Mouse (Mus musculus) midbrain, embryonic 15.5 days (tissue): Measurements from ENCODE around the gene Erp27. TPM values are rescaled to one million over a fixed set of nuclear protein-coding genes. Genes with fewer than 3 reads are reported as not detected.

Experiments
- ATAC-seq: fragments of 200-750 bp; cut with Nextera tagmentation; replicated peaks from 2 replicates; pipeline ENCODE4 v1.8.0; 2017; ENCODE audit warnings: moderate TSS enrichment
- H3K27ac ChIP-seq: fragments of 300-500 bp; sonication (generic); 2 replicates; pipeline ENCODE4 v1.5.1; 2015; ENCODE audit warnings: mild to moderate bottlenecking, inconsistent platforms
- H3K27me3 ChIP-seq: fragments of 300-500 bp; sonication (generic); replicated peaks from 2 replicates; pipeline ENCODE4 v1.6.1; 2015; ENCODE audit warnings: inconsistent platforms
- H3K36me3 ChIP-seq: fragments of 300-500 bp; sonication (generic); replicated peaks from 2 replicates; pipeline ENCODE4 v1.6.1; 2015; ENCODE audit warnings: inconsistent platforms
- H3K4me1 ChIP-seq: fragments of 300-500 bp; sonication (generic); 2 replicates; pipeline ENCODE4 v1.6.1; 2015; ENCODE audit warnings: inconsistent platforms
- H3K4me2 ChIP-seq: fragments of 300-500 bp; sonication (generic); 2 replicates; pipeline ENCODE4 v1.6.1; 2015; ENCODE audit warnings: inconsistent platforms, mild to moderate bottlenecking, moderate library complexity
- H3K4me3 ChIP-seq: fragments of 300-500 bp; sonication (generic); 2 replicates; pipeline ENCODE4 v1.5.1; 2015; ENCODE audit warnings: mild to moderate bottlenecking, inconsistent platforms
- H3K9ac ChIP-seq: fragments of 300-500 bp; sonication (generic); 2 replicates; pipeline ENCODE4 v1.6.1; 2015; ENCODE audit warnings: mild to moderate bottlenecking, inconsistent platforms
- H3K9me3 ChIP-seq: fragments of 300-500 bp; sonication (generic); 2 replicates; pipeline ENCODE4 v1.6.1; 2016; ENCODE audit warnings: inconsistent platforms
- WGBS: fragments of 180-500 bp; shearing (Covaris S2); methylation state at CpG from one replicate; pipeline ENCODE4 v1.1.7; 2015; ENCODE audit warnings: mixed read lengths; 5-methylcytosine and 5-hydroxymethylcytosine counted together
- polyA plus RNA-seq: library from polyadenylated mRNA; unstranded; fragments of >200 nt; fragmentation: Nextera tagmentation; extraction: Ambion mirVana; gene quantifications from 2 replicates; pipeline ENCODE4 v1.2.1, GENCODE M21; 2015

Erp27 gene
- polyA plus RNA-seq, 1 experiment from 2014 or later, result not detected

DNA sequence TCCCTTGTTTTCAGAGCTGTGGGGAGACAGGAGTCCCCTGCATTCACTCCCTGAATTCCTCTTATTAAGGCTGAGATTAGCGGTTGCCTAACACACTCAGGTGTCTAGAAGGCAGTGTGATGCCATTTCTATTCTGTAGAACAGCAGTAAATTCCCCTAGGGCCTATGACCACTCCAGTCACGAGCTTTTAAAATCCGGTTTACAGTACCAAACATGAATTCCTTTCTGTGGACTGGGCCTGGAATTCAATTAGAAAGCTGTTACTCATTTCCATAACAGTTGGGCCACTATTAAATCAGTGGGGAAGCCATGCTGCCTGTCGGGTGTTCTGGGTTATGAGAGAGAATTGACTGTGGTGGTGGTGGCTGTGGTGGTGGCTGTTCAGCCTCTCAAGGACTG, 25.7 kb upstream of the Erp27 start:
- no peak overlapping the region for H3K9ac ChIP-seq
- H3K4me1 ChIP-seq, result 0 out of 2 replicates have a peak, but pooled peaks cover 2% of the 10 kb centered on the region
- H3K36me3 ChIP-seq, result no peaks in the 10 kb centered on the region
- no peak overlapping the region for H3K4me3 ChIP-seq
- H3K9me3 ChIP-seq, result no peaks in the 10 kb centered on the region
- H3K4me2 ChIP-seq, result no peak overlapping the region
- no peaks in the 10 kb centered on the region for H3K27me3 ChIP-seq
- no peak overlapping the region for H3K27ac ChIP-seq
- WGBS, result 30% methylated on average over 4 of the region's 4 CpGs
- ATAC-seq, result no peak

DNA sequence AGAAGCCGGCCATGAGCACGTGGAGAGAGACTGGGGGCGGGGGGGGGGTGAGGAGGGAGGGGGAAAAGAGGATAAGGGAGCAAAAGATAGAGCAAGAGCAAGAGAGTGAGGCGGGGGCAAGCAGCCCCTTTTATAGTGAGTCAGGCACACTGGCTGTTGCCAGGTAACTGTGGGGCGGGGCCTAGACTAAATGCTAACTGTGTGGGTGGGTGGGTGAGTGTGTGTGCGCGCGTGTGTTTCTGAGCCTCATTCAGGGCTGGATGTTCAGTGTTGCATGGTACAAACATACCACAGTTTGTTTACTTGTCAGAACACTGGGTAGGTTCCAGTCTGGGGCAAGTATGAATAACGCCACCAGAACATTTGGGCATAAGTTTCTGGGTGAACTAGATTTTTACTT, 25.0 kb upstream of the Erp27 start:
- Histone ChIP-seq H3K4me2 (no peak overlapping the region), H3K4me3 (no peak overlapping the region), H3K27ac (no peak overlapping the region), H3K27me3 (no peaks in the 10 kb centered on the region), H3K9ac (no peak overlapping the region), H3K4me1 (0 out of 2 replicates have a peak, but pooled peaks cover 2% of the 10 kb centered on the region), H3K9me3 (no peaks in the 10 kb centered on the region), H3K36me3 (no peaks in the 10 kb centered on the region)
- ATAC-seq, result peak; percentile 60; the same call in 1 of the 2 replicates
- 41% methylated on average over 9 of the region's 9 CpGs for WGBS

DNA sequence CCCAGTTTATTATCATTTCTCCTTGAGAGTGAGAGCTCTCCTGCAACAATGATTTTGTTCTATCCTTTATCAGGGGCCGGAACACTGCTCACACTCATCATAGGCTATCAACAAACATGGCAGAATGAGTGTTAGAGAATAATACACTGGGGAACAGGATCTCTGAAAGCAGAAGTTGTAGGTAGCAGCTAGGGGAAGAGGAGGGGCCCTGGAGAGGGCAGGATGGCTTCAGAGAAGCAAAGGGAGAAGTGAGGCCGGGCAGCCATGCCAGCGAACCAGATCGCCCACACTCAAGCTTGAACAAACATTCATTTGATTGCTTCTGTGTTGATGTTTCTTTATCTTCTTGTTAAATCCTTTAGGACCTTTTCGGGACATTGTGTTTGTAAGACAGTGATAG, 24.3 kb upstream of the Erp27 start:
- Histone ChIP-seq H3K27ac (no peak overlapping the region), H3K4me1 (0 out of 2 replicates have a peak, but pooled peaks cover 2% of the 10 kb centered on the region), H3K4me3 (no peak overlapping the region), H3K9me3 (no peaks in the 10 kb centered on the region), H3K4me2 (no peak overlapping the region), H3K27me3 (no peaks in the 10 kb centered on the region), H3K36me3 (no peaks in the 10 kb centered on the region), H3K9ac (no peak overlapping the region)
- ATAC-seq, result no peak
- 86% methylated on average over 5 of the region's 5 CpGs for WGBS

DNA sequence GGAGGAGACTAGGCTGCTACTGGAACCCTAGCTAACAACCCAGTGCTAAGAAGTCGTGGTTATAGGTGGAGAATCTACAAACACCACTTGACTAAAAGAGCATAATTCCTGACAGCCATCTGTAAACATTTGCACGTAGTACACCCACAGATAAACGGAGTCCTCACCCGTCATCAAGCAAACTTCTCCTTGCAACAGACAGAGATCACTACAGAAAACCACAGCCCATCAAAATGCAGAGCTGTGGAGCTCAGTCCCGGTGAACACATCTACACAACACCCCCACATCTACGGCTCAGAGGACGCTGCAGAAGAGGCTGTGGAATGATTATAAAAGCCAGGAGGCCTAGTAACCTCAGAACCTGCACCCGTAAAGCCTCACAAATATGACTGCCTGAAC, 22.5 kb upstream of the Erp27 start:
- H3K4me1 ChIP-seq, result 0 out of 2 replicates have a peak, but pooled peaks cover 2% of the 10 kb centered on the region
- H3K36me3 ChIP-seq, result no peaks in the 10 kb centered on the region
- no peaks in the 10 kb centered on the region for H3K27me3 ChIP-seq
- H3K9ac ChIP-seq, result no peak overlapping the region
- no peak overlapping the region for H3K4me3 ChIP-seq
- ATAC-seq, result no peak
- no peaks in the 10 kb centered on the region for H3K9me3 ChIP-seq
- 90% methylated on average over 8 of the region's 8 CpGs for WGBS
- no peak overlapping the region for H3K4me2 ChIP-seq
- no peak overlapping the region for H3K27ac ChIP-seq

DNA sequence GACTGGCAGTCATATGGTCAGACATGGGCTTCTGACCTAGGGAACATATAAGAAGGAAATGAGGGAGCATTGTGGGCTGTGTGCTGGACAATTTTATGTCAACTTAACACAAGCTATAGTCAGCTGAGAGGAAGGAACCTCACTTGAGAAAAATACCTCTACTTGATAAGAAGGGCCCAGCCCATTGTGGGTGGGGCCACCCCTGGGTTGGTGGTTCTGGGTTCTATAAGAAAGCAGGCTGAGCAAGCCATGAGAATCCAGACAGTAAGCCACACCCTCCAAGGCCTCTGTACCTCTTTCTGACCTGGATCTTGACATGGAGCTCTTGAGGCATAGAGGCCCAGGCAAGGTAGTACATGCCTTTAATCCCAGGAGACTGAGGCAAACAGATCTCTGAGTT, 21.4 kb upstream of the Erp27 start:
- Histone ChIP-seq H3K9ac (no peak overlapping the region), H3K27me3 (no peaks in the 10 kb centered on the region), H3K4me3 (no peak overlapping the region), H3K4me1 (0 out of 2 replicates have a peak, but pooled peaks cover 2% of the 10 kb centered on the region), H3K36me3 (no peaks in the 10 kb centered on the region), H3K9me3 (no peaks in the 10 kb centered on the region), H3K27ac (no peak overlapping the region), H3K4me2 (no peak overlapping the region)
- ATAC-seq, result no peak

DNA sequence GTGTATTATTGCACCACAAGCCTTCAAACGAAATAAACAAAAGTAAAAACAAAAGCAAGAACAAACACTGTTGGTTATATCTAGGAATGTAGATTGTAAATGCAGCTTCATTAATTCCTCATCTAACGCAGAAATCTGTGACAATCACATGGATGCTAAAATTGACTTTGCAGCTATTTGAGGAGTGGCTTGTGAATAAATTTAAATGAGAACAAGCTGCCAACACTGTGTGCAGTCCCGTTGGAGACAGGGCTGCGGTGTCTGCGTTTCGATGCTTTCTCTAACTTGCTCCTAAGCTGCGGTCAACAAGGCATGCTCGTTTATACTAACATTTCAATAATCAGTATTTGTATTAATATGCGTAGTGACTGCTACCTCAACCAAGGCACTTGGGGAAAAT, 20.3 kb upstream of the Erp27 start:
- WGBS, result 81% methylated on average over 9 of the region's 9 CpGs
- no peak overlapping the region for H3K4me2 ChIP-seq
- H3K4me1 ChIP-seq, result 0 out of 2 replicates have a peak, but pooled peaks cover 2% of the 10 kb centered on the region
- ATAC-seq, result no peak
- H3K36me3 ChIP-seq, result no peaks in the 10 kb centered on the region
- H3K4me3 ChIP-seq, result no peak overlapping the region
- H3K9me3 ChIP-seq, result no peaks in the 10 kb centered on the region
- no peak overlapping the region for H3K27ac ChIP-seq
- H3K9ac ChIP-seq, result no peak overlapping the region
- no peaks in the 10 kb centered on the region for H3K27me3 ChIP-seq

DNA sequence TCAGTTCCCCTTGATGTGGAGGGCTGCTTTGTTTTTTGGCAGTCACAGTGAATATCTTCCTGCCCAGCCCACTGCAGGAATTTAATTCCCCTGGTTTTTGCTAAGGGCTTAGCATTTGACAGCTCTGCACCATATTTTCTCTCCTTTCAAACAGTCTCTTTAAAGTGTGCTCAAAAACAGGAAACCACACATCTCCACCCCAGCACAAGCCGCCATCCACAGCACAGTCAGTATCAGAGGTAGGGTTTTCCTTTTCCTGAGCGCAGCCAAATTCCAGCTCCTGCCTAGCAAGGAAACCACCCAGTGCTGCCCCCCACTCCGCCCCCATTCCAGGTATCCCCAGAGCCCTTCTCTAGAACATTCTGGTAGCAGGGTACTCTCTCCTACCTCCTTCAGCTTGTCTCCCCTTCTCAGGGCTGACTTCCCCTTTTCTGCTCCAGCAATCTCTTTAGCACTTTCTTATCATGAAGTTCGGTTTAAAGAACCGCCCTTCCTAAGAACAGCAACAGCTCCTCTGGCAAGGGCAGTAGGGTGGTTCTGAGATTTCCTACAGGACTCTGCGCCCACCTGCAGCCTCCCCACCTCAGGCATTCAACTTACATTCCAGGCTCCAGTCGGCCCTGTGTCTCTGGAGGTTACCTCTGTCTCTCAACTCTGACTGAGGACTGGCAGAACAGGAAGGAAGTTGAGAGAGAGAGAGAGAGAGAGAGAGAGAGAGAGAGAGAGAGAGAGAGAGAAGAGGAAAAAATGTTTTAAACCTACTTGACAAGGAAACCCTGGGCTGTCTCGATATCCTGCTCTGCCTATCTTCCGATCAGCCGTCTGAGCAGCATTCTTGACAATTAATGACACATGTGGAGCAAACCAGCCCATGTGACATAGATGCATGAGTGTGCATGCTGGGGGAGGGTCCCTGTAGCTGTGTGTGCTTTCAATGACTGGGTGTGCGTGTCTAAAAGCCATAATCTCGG, 19.4 kb upstream of the Erp27 start, which contains the start of gene Arhgdib:
Gene Arhgdib (minus strand): TSS at position 849 of the 971 bp plus-strand sequence.
- Histone ChIP-seq H3K4me3 (no peak within 1 kb of the TSS), H3K9me3 (no peaks in the 10 kb centered on the region), H3K4me2 (no peak within 1 kb of the TSS), H3K36me3 (no peaks in the 10 kb centered on the region), H3K27ac (no peak within 1 kb of the TSS), H3K4me1 (no peaks in the 10 kb centered on the region), H3K9ac (no peak within 1 kb of the TSS), H3K27me3 (no peaks in the 10 kb centered on the region)
- 64% methylated on average over 12 of the region's 12 CpGs for WGBS
- ATAC-seq, result no peak

DNA sequence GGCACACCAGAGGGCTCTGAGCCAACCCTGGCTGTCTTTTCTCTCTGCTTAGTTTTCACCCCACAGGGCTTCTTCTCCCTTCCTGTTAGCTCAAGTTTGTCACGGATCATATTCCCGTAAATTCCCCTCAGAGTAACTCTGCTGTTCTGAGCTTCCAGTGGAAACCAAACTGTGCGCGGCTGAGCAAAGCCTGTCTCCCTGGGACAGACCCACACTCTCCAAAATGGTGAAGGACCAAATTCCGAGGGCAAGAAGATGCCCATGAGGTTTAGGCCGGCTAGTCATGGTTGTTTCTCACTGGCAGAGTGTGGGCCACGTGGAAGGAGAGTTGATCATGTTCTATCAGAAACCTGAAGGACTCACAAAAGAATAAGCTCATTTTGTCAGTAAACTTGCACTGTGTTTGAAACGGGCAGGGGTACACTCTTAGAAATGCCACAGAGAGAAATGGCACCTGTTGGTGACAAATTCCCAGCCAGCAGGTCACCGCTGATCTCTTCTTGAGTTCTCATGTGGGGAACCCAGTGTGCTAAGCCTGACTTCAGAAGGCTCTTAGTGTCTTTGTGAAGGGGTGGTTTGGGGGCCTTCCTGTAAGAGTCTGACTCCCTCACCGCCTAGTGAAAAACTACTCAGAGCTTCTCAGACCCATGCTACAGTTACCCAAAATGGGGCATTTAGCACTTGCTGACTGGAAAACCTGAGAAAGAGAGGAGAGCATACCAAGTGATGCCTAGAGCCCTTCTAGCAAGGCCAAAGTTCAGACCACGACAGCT, 18.4 kb upstream of the Erp27 start:
- Histone ChIP-seq H3K9ac (no peak overlapping the region), H3K4me3 (no peak overlapping the region), H3K9me3 (no peaks in the 10 kb centered on the region), H3K27ac (no peak overlapping the region), H3K36me3 (no peaks in the 10 kb centered on the region), H3K4me1 (no peaks in the 10 kb centered on the region), H3K27me3 (no peaks in the 10 kb centered on the region), H3K4me2 (no peak overlapping the region)
- no peak for ATAC-seq
- 79% methylated on average over 11 of the region's 11 CpGs for WGBS

DNA sequence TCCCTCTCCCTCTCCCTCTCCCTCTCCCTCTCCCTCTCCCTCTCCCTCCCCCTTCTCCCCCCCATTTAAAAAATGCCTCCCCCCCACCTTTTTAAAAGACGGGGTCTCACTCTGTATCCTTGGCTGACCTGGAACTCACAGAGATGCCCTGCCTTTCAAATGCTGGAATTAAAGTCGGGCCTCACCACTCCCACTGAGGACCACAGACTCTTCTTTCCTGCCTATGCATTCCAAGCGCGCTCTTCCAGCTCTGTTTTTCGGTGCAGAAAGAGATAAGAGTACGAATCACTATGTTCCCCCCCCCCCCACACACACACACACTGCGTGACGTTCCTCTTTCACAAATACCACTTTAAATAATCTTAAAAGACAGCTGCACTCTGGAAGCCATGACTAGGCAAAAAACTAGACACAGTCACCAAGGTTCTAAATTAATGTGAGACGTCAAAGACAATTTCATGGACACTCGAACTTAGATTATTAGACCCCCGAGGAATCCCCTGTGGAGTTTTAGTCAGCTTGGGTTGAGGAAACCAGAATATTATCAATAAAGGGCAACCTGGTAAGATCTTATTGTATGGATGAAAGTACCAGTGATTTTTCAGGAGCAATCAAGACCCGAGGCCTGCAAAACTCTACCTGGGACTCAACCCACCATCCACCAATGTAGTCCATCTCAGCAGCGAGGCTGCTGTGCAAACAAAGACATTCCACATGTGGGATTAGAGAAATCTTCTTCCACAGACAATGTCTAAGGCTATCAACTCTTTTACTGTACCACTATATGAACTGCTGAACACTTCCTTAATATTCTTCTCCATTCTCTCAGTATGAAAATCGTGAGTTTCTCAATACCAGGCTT, 17.6 kb upstream of the Erp27 start:
- no peaks in the 10 kb centered on the region for H3K27me3 ChIP-seq
- WGBS, result 67% methylated on average over 14 of the region's 14 CpGs
- no peaks in the 10 kb centered on the region; the same call in 1 of the 2 replicates for H3K4me1 ChIP-seq
- H3K4me2 ChIP-seq, result no peak overlapping the region
- no peaks in the 10 kb centered on the region for H3K9me3 ChIP-seq
- H3K4me3 ChIP-seq, result no peak overlapping the region
- no peak overlapping the region for H3K9ac ChIP-seq
- H3K27ac ChIP-seq, result no peak overlapping the region
- H3K36me3 ChIP-seq, result no peaks in the 10 kb centered on the region
- ATAC-seq, result no peak

DNA sequence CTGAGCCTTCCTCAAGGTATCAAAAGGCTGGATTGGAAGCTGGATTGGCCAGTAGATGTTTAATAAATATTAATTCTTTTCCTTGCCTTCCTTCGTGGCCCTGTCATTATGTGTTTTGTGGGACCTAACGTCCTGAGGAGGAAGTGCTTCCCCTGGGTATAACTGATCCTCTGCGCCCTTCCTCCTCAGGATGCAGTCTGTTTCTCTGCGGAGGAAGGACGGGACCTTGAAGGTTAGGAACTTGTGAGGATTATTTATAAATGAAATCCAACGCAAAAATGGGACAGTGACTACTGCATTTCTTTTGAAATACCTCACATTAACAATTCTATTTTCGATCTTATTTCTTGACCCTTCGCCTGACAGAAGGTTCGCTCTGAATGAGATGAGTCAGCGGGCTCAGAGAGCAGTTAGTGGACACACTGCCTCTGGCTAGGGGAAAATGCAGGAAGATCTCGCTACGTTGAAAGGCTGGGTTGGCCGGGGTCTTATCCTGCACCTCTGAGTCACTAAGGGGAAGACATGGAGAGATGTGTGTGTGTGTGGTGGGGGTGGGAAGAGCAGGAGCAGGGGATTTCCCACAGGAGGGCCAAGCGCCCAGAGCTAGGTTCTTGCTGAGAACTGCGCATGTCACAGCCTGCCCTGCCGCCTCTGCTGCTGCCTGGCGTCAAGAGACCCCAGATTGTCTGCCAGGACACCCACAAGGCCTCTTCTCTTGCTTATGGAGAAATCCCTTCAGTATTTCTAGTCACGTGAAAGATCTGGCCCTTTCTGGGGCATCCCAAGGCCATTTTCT, 16.5 kb upstream of the Erp27 start:
- Histone ChIP-seq H3K27ac (no peak overlapping the region), H3K4me1 (no peaks in the 10 kb centered on the region; the same call in 1 of the 2 replicates), H3K4me2 (no peak overlapping the region), H3K36me3 (no peaks in the 10 kb centered on the region), H3K9ac (no peak overlapping the region), H3K27me3 (no peaks in the 10 kb centered on the region), H3K4me3 (no peak overlapping the region), H3K9me3 (no peaks in the 10 kb centered on the region)
- 83% methylated on average over 18 of the region's 18 CpGs for WGBS
- no peak for ATAC-seq

DNA sequence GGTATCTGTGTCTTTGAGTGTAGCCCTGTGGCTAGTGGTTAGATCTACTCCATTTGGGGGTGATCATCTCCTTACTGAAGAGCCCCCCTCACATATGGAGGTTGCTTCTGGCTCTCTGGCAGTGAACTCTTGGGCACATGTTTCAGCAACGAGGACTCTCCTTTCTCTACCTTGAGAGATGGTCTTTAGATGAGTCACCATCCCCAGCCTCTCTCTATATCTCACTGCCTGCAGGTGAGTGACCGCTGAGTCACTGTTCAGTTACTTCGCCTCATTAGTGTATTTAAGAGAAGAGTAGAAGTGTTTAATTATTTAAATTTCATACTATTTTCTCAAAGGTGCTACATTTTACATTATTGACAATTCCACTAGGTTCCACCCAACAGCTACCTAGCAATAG, 15.1 kb upstream of the Erp27 start:
- H3K4me3 ChIP-seq, result no peak overlapping the region
- H3K27ac ChIP-seq, result no peak overlapping the region
- no peak for ATAC-seq
- H3K9me3 ChIP-seq, result no peaks in the 10 kb centered on the region
- H3K36me3 ChIP-seq, result no peaks in the 10 kb centered on the region
- no peaks in the 10 kb centered on the region for H3K27me3 ChIP-seq
- no peak overlapping the region for H3K9ac ChIP-seq
- H3K4me1 ChIP-seq, result no peaks in the 10 kb centered on the region; the same call in 1 of the 2 replicates
- WGBS, result 88% methylated on average over 3 of the region's 3 CpGs
- no peak overlapping the region for H3K4me2 ChIP-seq
